Mouse (Mus musculus) liver, embryonic 14.5 days (tissue): ENCODE measurements around the gene Kirrel2. TPM values are rescaled to one million over a fixed set of nuclear protein-coding genes. Genes with fewer than 3 reads are reported as not detected.
A peak's percentile ranks its signal among the peaks of the same experiment; 100 is the strongest.

Experiments
- ATAC-seq: fragments of 200-750 bp; cut with Nextera tagmentation; 2 replicates; pipeline ENCODE4 v1.8.0; 2017; ENCODE audit warnings: moderate number of reproducible peaks, mild to moderate bottlenecking, moderate library complexity; ENCODE audit not compliant: insufficient read depth
- DNase-seq, 3 experiments: peaks; one replicate each; pipeline ENCODE4 v3.0.0-alpha.2; 2012 to 2013; ENCODE audit warnings: low read depth in 3 of 3, low spot score in 3 of 3
- H3K27ac ChIP-seq: fragments of 300-500 bp; sonication (generic); 2 replicates; pipeline ENCODE4 v1.5.1; 2014; ENCODE audit warnings: moderate library complexity, mild to moderate bottlenecking, control low read depth, inconsistent platforms
- H3K27me3 ChIP-seq: fragments of 300-500 bp; sonication (generic); 2 replicates; pipeline ENCODE4 v1.6.1; 2014; ENCODE audit warnings: mild to moderate bottlenecking, low read length, moderate library complexity; ENCODE audit not compliant: control insufficient read depth, insufficient read depth
- H3K36me3 ChIP-seq: fragments of 300-500 bp; sonication (generic); replicated peaks from 2 replicates; pipeline ENCODE4 v1.6.1; 2014; ENCODE audit warnings: low read depth; ENCODE audit not compliant: control insufficient read depth, insufficient read depth
- H3K4me1 ChIP-seq, 2 experiments: fragments of 200-500 bp in 1 of 2; fragments of 300-500 bp in 1 of 2; sonication (generic) in 1 of 2; replicated peaks; 2 replicates each; pipeline ENCODE4 v1.6.1; 2012 to 2014; ENCODE audit warnings: antibody characterized with exemption in 1 of 2, inconsistent platforms in 1 of 2, low read length in 1 of 2; ENCODE audit not compliant: control insufficient read depth in 2 of 2, insufficient read depth in 2 of 2
- H3K4me2 ChIP-seq: fragments of 300-500 bp; sonication (generic); 2 replicates; pipeline ENCODE4 v1.6.1; 2014; ENCODE audit warnings: low read depth, mild to moderate bottlenecking, control low read depth, moderate library complexity
- H3K4me3 ChIP-seq, 2 experiments: fragments of 200-500 bp in 1 of 2; fragments of 300-500 bp in 1 of 2; sonication (generic) in 1 of 2; 2 replicates each; pipeline ENCODE4 v1.5.1; 2012 to 2014; ENCODE audit warnings: low read depth in 2 of 2, low read length in 2 of 2, mild to moderate bottlenecking in 2 of 2, control low read depth in 1 of 2, inconsistent platforms in 1 of 2, moderate library complexity in 1 of 2; ENCODE audit not compliant: insufficient read depth in 1 of 2
- H3K9ac ChIP-seq: fragments of 300-500 bp; sonication (generic); replicated peaks from 2 replicates; pipeline ENCODE4 v1.6.1; 2014; ENCODE audit warnings: mild to moderate bottlenecking, control low read depth, moderate library complexity
- H3K9me3 ChIP-seq: fragments of 300-500 bp; sonication (generic); 2 replicates; pipeline ENCODE4 v1.6.1; 2016; ENCODE audit warnings: low read length, mixed read lengths; ENCODE audit not compliant: control insufficient read depth
- CTCF ChIP-seq: IDR thresholded peaks from 2 replicates; pipeline ENCODE4 v1.5.1; 2016; ENCODE audit warnings: antibody characterized with exemption, low read depth, control low read depth
- EP300 ChIP-seq: IDR thresholded peaks from 2 replicates; pipeline ENCODE4 v1.6.1; 2016; ENCODE audit warnings: antibody characterized with exemption, low read depth
- WGBS: fragments of 180-500 bp; shearing (Covaris S2); extraction: QIAGEN DNeasy Blood & Tissue Kit; methylation state at CpG from one replicate; pipeline ENCODE4 v1.1.7; 2014; ENCODE audit not compliant: insufficient replicate concordance; 5-methylcytosine and 5-hydroxymethylcytosine counted together
- polyA plus RNA-seq, 2 experiments: library from polyadenylated mRNA; depleted of rRNA in 1 of 2; stranded (reverse) in 1 of 2; unstranded in 1 of 2; fragments of >200 nt; fragmentation: Nextera tagmentation in 1 of 2; extraction: Ambion mirVana in 1 of 2; gene quantifications; 2 replicates each; pipeline versions ENCODE4 v1.2.1 to v1.2.3; 2012 to 2014

Gene Kirrel2
- polyA plus RNA-seq, 2 experiments: 0.10 to 0.18 TPM

DNA sequence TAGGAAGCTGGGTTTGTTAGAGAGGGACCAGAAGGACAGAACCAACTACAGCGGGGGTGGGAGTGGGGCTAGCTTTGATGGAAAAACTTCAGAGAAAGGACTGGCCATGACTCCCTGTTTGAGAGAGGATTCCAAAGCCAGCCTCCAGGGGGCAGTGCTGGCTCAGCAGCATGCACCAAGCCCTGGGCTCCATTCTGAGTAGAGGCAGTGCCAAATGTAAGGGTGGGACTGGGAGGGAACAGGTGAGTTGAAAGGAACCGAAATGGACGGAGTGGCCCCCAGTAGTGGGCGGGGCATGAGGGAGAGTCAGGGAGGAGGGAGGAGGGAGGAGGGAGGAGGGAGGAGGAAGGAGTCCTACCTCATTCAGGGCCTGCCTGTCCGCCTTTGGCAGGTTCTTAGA is 16.8 kb downstream of the Kirrel2 start:
- Histone ChIP-seq H3K36me3 (no peaks in the 10 kb centered on the region), H3K27ac (no peak overlapping the region), H3K4me2 (no peak overlapping the region), H3K27me3 (peaks cover 20% of the 10 kb centered on the region), H3K4me3 (no peak overlapping the region), H3K9ac (no peak overlapping the region), H3K4me1 (no peaks in the 10 kb centered on the region; a peak in 1 of 4 replicates), H3K9me3 (no peaks in the 10 kb centered on the region)
- DNase-seq (no peak), ATAC-seq (no peak)
- WGBS: 25% methylated on average over 4 of the region's 5 CpGs
- TF ChIP-seq EP300 (no peak), CTCF (peak; percentile 86)

DNA sequence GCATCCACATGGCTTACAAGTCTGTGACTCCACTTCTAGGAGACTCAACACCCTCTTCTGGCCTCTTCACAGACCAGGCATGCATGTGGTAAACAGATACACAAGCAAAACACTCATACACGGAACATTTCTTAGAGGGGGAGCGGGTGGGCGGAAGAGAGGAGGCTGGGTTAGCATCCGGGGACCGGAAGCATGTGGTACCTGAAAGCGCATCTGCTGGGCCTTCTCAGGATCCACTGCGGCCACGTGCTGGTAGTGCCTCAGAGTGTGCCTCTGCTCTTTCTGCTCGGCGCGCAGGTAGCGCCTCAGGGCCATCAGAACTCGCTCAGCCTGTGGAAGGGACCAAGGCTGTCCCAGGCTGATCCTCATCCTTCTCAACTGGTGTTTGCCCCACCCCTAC is 17.8 kb downstream of the Kirrel2 start:
- H3K4me2 ChIP-seq: no peak overlapping the region
- DNase-seq (no peak), ATAC-seq (no peak)
- no peak overlapping the region for H3K9ac ChIP-seq
- 52% methylated on average over 13 of the region's 13 CpGs for WGBS
- H3K9me3 ChIP-seq: no peaks in the 10 kb centered on the region
- peaks cover 10% of the 10 kb centered on the region for H3K27me3 ChIP-seq
- H3K4me1 ChIP-seq: no peaks in the 10 kb centered on the region; a peak in 1 of 4 replicates
- TF ChIP-seq CTCF: no peak
- H3K27ac ChIP-seq: no peak overlapping the region
- no peak overlapping the region for H3K4me3 ChIP-seq
- H3K36me3 ChIP-seq: no peaks in the 10 kb centered on the region

DNA sequence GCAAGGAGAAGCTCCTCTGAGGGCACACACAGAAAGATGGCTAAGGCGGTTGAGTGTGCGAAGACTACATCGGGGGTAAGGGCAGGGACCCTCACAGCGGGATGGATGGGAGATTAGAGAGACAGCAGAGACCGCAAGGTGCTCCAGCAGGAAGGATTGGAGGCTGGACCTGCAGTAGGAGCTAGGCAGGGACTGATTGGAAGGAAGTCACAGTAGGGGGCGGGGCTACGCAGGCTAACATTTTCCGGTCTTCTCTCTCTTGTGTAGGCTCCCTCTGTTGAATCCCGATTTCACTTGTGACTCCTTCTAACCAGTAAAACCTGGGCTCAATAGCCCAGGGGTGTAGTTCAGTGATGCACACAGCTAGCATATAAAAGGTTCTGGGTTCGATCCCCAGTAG is 20.6 kb downstream of the Kirrel2 start:
- H3K27me3 ChIP-seq: no peaks in the 10 kb centered on the region
- TF ChIP-seq CTCF (no peak), EP300 (no peak)

DNA sequence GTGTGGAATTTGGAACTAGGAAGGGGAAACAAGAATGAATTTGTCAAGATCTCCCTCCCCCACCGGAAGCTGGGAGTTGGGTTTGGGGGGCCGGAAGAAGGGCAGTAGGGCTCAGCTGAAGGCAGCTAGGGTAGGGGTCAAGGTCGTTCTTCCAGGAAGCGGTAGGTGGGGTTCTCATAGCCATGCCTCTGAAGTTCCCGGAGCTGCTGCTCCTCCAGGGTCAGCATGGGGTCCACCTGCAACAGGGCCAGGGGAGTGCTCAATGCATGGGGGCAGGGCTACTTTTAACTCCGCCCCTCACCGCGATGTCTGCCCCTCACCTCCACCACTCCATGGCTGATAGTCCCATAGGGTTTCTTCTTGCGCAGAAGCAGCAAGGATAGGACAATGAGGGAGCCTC is 22.3 kb downstream of the Kirrel2 start:
- DNase-seq (no peak), ATAC-seq (no peak)
- no peak overlapping the region for H3K27ac ChIP-seq
- H3K9me3 ChIP-seq: no peaks in the 10 kb centered on the region
- H3K4me3 ChIP-seq: no peak overlapping the region
- H3K36me3 ChIP-seq: no peaks in the 10 kb centered on the region
- no peak for TF ChIP-seq CTCF
- TF ChIP-seq EP300: no peak
- WGBS: 38% methylated on average over 9 of the region's 9 CpGs
- no peaks in the 10 kb centered on the region for H3K27me3 ChIP-seq
- H3K4me2 ChIP-seq: no peak overlapping the region
- no peak overlapping the region for H3K9ac ChIP-seq
- no peaks in the 10 kb centered on the region for H3K4me1 ChIP-seq

More for the DNA sequence above, 20.6 kb downstream of the Kirrel2 start:
- no peak overlapping the region for H3K9ac ChIP-seq
- WGBS: 12% methylated on average over 10 of the region's 10 CpGs
- no peaks in the 10 kb centered on the region for H3K9me3 ChIP-seq
- DNase-seq (no peak), ATAC-seq (no peak)
- H3K4me2 ChIP-seq: no peak overlapping the region
- H3K27ac ChIP-seq: no peak overlapping the region
- no peaks in the 10 kb centered on the region for H3K4me1 ChIP-seq
- H3K36me3 ChIP-seq: no peaks in the 10 kb centered on the region
- no peak overlapping the region for H3K4me3 ChIP-seq

DNA sequence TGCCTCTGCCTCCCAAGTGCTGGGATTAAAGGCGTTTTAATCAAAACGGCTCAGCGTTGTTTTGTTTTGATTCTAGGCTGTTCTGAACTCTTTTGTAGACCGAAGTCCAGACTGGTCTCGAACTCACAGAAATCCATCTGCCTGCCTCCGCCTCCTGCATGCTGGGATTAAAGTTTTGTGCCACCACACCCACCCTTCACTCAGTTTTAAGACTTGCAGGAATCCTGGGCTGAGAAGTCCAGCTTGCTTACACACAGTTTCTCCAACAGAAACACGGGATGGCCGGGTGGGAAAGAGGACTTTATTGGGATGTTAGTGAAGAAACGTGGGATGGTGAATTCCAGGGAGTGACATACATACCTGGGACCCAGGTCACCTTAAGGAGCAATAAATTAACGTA is 22.8 kb downstream of the Kirrel2 start:
- Histone ChIP-seq H3K9me3 (no peaks in the 10 kb centered on the region), H3K4me3 (no peak overlapping the region), H3K4me1 (no peaks in the 10 kb centered on the region), H3K4me2 (no peak overlapping the region), H3K36me3 (no peaks in the 10 kb centered on the region), H3K27me3 (no peaks in the 10 kb centered on the region), H3K9ac (no peak overlapping the region), H3K27ac (no peak overlapping the region)
- DNase-seq: no peak
- WGBS: 44% methylated on average over 10 of the region's 10 CpGs
- no peak for ATAC-seq
- no peak for TF ChIP-seq EP300
- no peak for TF ChIP-seq CTCF
